Mouse (Mus musculus) CH12.LX (cell line): ENCODE results near the gene Gpr19. TPM values are rescaled to one million over a fixed set of nuclear protein-coding genes. Genes with fewer than 3 reads are reported as not detected.

Experiments used
- DNase-seq: peaks from one replicate; pipeline ENCODE4 v3.0.0-alpha.2; 2013; ENCODE audit errors: extremely low read depth
- H3K27ac ChIP-seq: 2 replicates; pipeline ENCODE4 v1.5.1; 2012; ENCODE audit warnings: low read depth, mild to moderate bottlenecking, control low read depth, moderate library complexity; ENCODE audit not compliant: insufficient read depth
- H3K27me3 ChIP-seq: replicated peaks from 2 replicates; pipeline ENCODE3; 2012; ENCODE audit warnings: inconsistent platforms
- H3K36me3 ChIP-seq, 2 experiments: replicated peaks in 1 of 2; 2 replicates each; pipeline versions ENCODE3 to v1.6.1; 2012; ENCODE audit warnings: inconsistent platforms in 1 of 2, low read length in 1 of 2, mild to moderate bottlenecking in 1 of 2, mixed read lengths in 1 of 2, moderate library complexity in 1 of 2; ENCODE audit not compliant: control insufficient read depth in 1 of 2, insufficient read depth in 1 of 2
- H3K4me1 ChIP-seq, 2 experiments: 2 replicates each; pipeline ENCODE4 v1.6.1; 2012; ENCODE audit warnings: inconsistent platforms in 1 of 2, moderate library complexity in 1 of 2; ENCODE audit not compliant: insufficient read depth in 2 of 2, control insufficient read depth in 1 of 2
- H3K4me2 ChIP-seq: 2 replicates; pipeline ENCODE4 v1.6.1; 2012; ENCODE audit warnings: low read depth, mild to moderate bottlenecking, control low read depth; ENCODE audit not compliant: poor library complexity, insufficient read depth, severe bottlenecking
- H3K4me3 ChIP-seq, 3 experiments: fragments of 150-350 bp in 1 of 3; sonication (generic) in 1 of 3; replicated peaks in 1 of 3; 2 replicates each; pipeline versions ENCODE3 to v1.5.1; 2011 to 2012; ENCODE audit warnings: low read depth in 2 of 3, low read length in 2 of 3, mild to moderate bottlenecking in 2 of 3, moderate library complexity in 2 of 3, control low read depth in 1 of 3, improper control_type of control experiment in 1 of 3, inconsistent platforms in 1 of 3, mixed read lengths in 1 of 3; ENCODE audit not compliant: poor library complexity in 1 of 3
- H3K79me2 ChIP-seq: replicated peaks from 2 replicates; pipeline ENCODE4 v1.6.1; 2012; ENCODE audit warnings: mild to moderate bottlenecking, moderate library complexity; ENCODE audit not compliant: control insufficient read depth, poor library complexity, insufficient read depth, severe bottlenecking; ENCODE audit errors: extremely low read depth
- H3K9ac ChIP-seq: 2 replicates; pipeline ENCODE4 v1.6.1; 2012; ENCODE audit warnings: low read depth, mild to moderate bottlenecking, control low read depth, moderate library complexity; ENCODE audit not compliant: insufficient read depth
- H3K9me3 ChIP-seq: replicated peaks from 2 replicates; pipeline ENCODE3; 2012; ENCODE audit warnings: low read length, inconsistent platforms, mixed read lengths
- BHLHE40 ChIP-seq: IDR thresholded peaks from 2 replicates; pipeline ENCODE4 v1.6.1; 2011; ENCODE audit warnings: mild to moderate bottlenecking, low read depth, low read length, improper control_type of control experiment
- CTCF ChIP-seq, 2 experiments: IDR thresholded peaks in 1 of 2; conservative IDR thresholded peaks in 1 of 2; 2 replicates each; pipeline ENCODE4 v1.5.1; 2011 to 2012; ENCODE audit warnings: low read depth in 2 of 2, low read length in 2 of 2, improper control_type of control experiment in 1 of 2, inconsistent platforms in 1 of 2, mild to moderate bottlenecking in 1 of 2, moderate library complexity in 1 of 2
- EP300 ChIP-seq: IDR thresholded peaks from 2 replicates; pipeline ENCODE4 v1.6.1; 2011; ENCODE audit warnings: low read length, improper control_type of control experiment
- ETS1 ChIP-seq: conservative IDR thresholded peaks from 2 replicates; pipeline ENCODE4 v1.6.1; 2012; ENCODE audit warnings: low read depth, mild to moderate bottlenecking, inconsistent platforms, low read length, improper control_type of control experiment, moderate library complexity
- MYC ChIP-seq: IDR thresholded peaks from 2 replicates; pipeline ENCODE4 v1.6.1; 2011; ENCODE audit warnings: low read depth, mild to moderate bottlenecking, improper control_type of control experiment, low read length
- NELFE ChIP-seq: IDR thresholded peaks from 2 replicates; pipeline ENCODE4 v1.6.1; 2011; ENCODE audit warnings: low read depth, low read length, improper control_type of control experiment
- NRF1 ChIP-seq: IDR thresholded peaks from 2 replicates; pipeline ENCODE4 v1.6.1; 2014; ENCODE audit warnings: low read depth, mild to moderate bottlenecking, inconsistent platforms, low read length, improper control_type of control experiment, moderate library complexity
- POLR2AphosphoS2 ChIP-seq: IDR thresholded peaks from 2 replicates; pipeline ENCODE4 v1.6.1; 2011; ENCODE audit warnings: low read depth, low read length, improper control_type of control experiment
- RAD21 ChIP-seq: IDR thresholded peaks from 2 replicates; pipeline ENCODE4 v1.6.1; 2011; ENCODE audit warnings: low read depth, mild to moderate bottlenecking, low read length, improper control_type of control experiment, moderate library complexity
- SIN3A ChIP-seq: IDR thresholded peaks from 2 replicates; pipeline ENCODE4 v1.6.1; 2012; ENCODE audit warnings: low read length, improper control_type of control experiment, inconsistent platforms
- SMC3 ChIP-seq: IDR thresholded peaks from 2 replicates; pipeline ENCODE4 v1.6.1; 2011; ENCODE audit warnings: low read depth, low read length, improper control_type of control experiment
- TBP ChIP-seq: conservative IDR thresholded peaks from 2 replicates; pipeline ENCODE4 v1.6.1; 2011; ENCODE audit warnings: low read depth, low read length, improper control_type of control experiment
- dilution Hi-C: fragments of 300-500 bp; cut with MboI; formaldehyde crosslinking; loops from 2 replicates; pipeline ENCODE4 v1.14.3; 2020; ENCODE audit warnings: low sequenced_read_pairs; ENCODE audit not compliant: extremely low pct_unique_long_range_greater_than_20kb, extremely low pct_ligation_motif_present
- in situ Hi-C: fragments of 300-500 bp; cut with MboI; formaldehyde crosslinking; loops from 3 replicates; pipeline ENCODE4 v1.14.3; 2019; ENCODE audit warnings: low sequenced_read_pairs, low pct_ligation_motif_present, low pct_unique_long_range_greater_than_20kb, mixed read lengths
- polyA plus RNA-seq: library from polyadenylated mRNA; unstranded; fragments of >175 nt; gene quantifications from 2 replicates; pipeline ENCODE4 v1.2.1, GENCODE M21; 2012; ENCODE audit warnings: low read depth; ENCODE audit not compliant: insufficient read length
- total RNA-seq, 2 experiments: library from RNA; depleted of rRNA; stranded (reverse); fragments of 300-350 nt in 1 of 2; fragments of >200 nt in 1 of 2; gene quantifications; 2 replicates each; pipeline ENCODE4 v1.2.3; 2012 to 2014

Gpr19 gene
- total and polyA plus RNA-seq, 3 experiments: 4.8 to 7.5 (median 5.2) TPM

- Histone ChIP-seq H3K36me3 (no peaks in the 10 kb centered on the region), H3K9me3 (no peaks in the 10 kb centered on the region), H3K4me1 (peaks cover 10 to 19% of the 10 kb centered on the region in 2 experiments), H3K79me2 (no peaks in the 10 kb centered on the region), H3K4me2 (no peak overlapping the region), H3K9ac (no peak overlapping the region), H3K27ac (no peak overlapping the region), H3K4me3 (no peak overlapping the region), H3K27me3 (no peaks in the 10 kb centered on the region)
- dilution Hi-C loops (no loop called here), in situ Hi-C loops (no loop called here)
- peak; percentile 70 to 74 for TF ChIP-seq CTCF (conservative IDR thresholded peaks at IDR 0.05 in 1 of 2, IDR thresholded peaks at IDR 0.05 in 1 of 2; ENCODE audit: low read depth in 2 of 2, low read length in 2 of 2)
- TF ChIP-seq SMC3: peak; percentile 62
- no peak for TF ChIP-seq ETS1
- TF ChIP-seq RAD21: peak; percentile 23
- DNase-seq: no peak
Measured at GRCm38 (mm10) chr6:134822844-134823243, 75.5 kb downstream of the Gpr19 start.

GRCm38 (mm10) chr6:134820411-134820810, 78.0 kb downstream of the Gpr19 start:
- dilution Hi-C loops (no loop called here), in situ Hi-C loops (no loop called here)
- H3K9ac ChIP-seq: no peak overlapping the region
- no peak overlapping the region for H3K4me2 ChIP-seq
- no peak for TF ChIP-seq SIN3A
- TF ChIP-seq EP300: no peak
- DNase-seq: no peak
- no peaks in the 10 kb centered on the region for H3K79me2 ChIP-seq
- H3K36me3 ChIP-seq: no peaks in the 10 kb centered on the region
- H3K9me3 ChIP-seq: no peaks in the 10 kb centered on the region
- H3K27ac ChIP-seq: no peak overlapping the region
- H3K4me1 ChIP-seq: peaks cover 10 to 19% of the 10 kb centered on the region in 2 experiments
- no peak overlapping the region for H3K4me3 ChIP-seq
- no peaks in the 10 kb centered on the region for H3K27me3 ChIP-seq

- Histone ChIP-seq H3K27me3 (no peaks in the 10 kb centered on the region), H3K4me3 (no peak overlapping the region), H3K36me3 (no peaks in the 10 kb centered on the region)
- DNase-seq: no peak
- no peak for TF ChIP-seq BHLHE40
- TF ChIP-seq MYC: no peak
- no peak for TF ChIP-seq EP300
- TF ChIP-seq NELFE: no peak
- no peak for TF ChIP-seq POLR2AphosphoS2
- TF ChIP-seq TBP: no peak
- TF ChIP-seq NRF1: no peak
- TF ChIP-seq, all 38 proteins: peak for 0
- Histone ChIP-seq H3K4me1 (peaks cover 10 to 14% of the 10 kb centered on the region in 2 experiments), H3K4me2 (no peak overlapping the region), H3K9me3 (no peaks in the 10 kb centered on the region), H3K79me2 (no peaks in the 10 kb centered on the region), H3K27ac (no peak overlapping the region), H3K9ac (no peak overlapping the region)
- dilution Hi-C loops: no loop called here
- in situ Hi-C loops: no loop called here
Measured at GRCm38 (mm10) chr6:134819741-134820140, 78.6 kb downstream of the Gpr19 start.

Other genes with a start within 250 kb of the Gpr19 start
- 8.8 and 10.6 TPM in 2 replicates for gene Dusp16, start 106.0 kb downstream of the Gpr19 start, total RNA-seq (2012; rRNA removed)
- gene Dusp16, start 106.0 kb downstream of the Gpr19 start, total RNA-seq (2014; rRNA removed): 3.7 and 5.2 TPM in 2 replicates
- gene Dusp16, start 106.0 kb downstream of the Gpr19 start, polyA plus RNA-seq: 13.1 and 17.3 TPM in 2 replicates
- gene Crebl2, start 68.4 kb downstream of the Gpr19 start, total RNA-seq (2012; rRNA removed): 0.80 and 2.2 TPM in 2 replicates
- gene Crebl2, start 68.4 kb downstream of the Gpr19 start, total RNA-seq (2014; rRNA removed): 0.92 and 1.4 TPM in 2 replicates
- gene Crebl2, start 68.4 kb downstream of the Gpr19 start, polyA plus RNA-seq: 1.00 and 1.5 TPM in 2 replicates
- 12.8 and 19.2 TPM in 2 replicates for gene Cdkn1b, start 21.8 kb upstream of the Gpr19 start, total RNA-seq (2012; rRNA removed)
- gene Cdkn1b, start 21.8 kb upstream of the Gpr19 start, total RNA-seq (2014; rRNA removed): 23.5 TPM in 2 replicates
- 15.8 and 20.9 TPM in 2 replicates for gene Cdkn1b, start 21.8 kb upstream of the Gpr19 start, polyA plus RNA-seq
- 1.4 and 2.7 TPM in 2 replicates for gene Apold1, start 83.1 kb upstream of the Gpr19 start, total RNA-seq (2012; rRNA removed)
- gene Apold1, start 83.1 kb upstream of the Gpr19 start, total RNA-seq (2014; rRNA removed): 2.8 and 3.1 TPM in 2 replicates
- gene Apold1, start 83.1 kb upstream of the Gpr19 start, polyA plus RNA-seq: 1.0 and 1.1 TPM in 2 replicates
- 82.6 and 91.9 TPM in 2 replicates for gene Ddx47, start 113.0 kb upstream of the Gpr19 start, total RNA-seq (2012; rRNA removed)
- gene Ddx47, start 113.0 kb upstream of the Gpr19 start, total RNA-seq (2014; rRNA removed): 57.8 and 61.4 TPM in 2 replicates
- 110 and 132 TPM in 2 replicates for gene Ddx47, start 113.0 kb upstream of the Gpr19 start, polyA plus RNA-seq
- gene Gprc5a, start 167.1 kb upstream of the Gpr19 start, total RNA-seq (2012; rRNA removed): 0.08 TPM in 1 of 2 replicates, not detected in the other
- gene Gprc5a, start 167.1 kb upstream of the Gpr19 start, total RNA-seq (2014; rRNA removed): not detected in 2 replicates
- 0.59 and 0.65 TPM in 2 replicates for gene Gprc5a, start 167.1 kb upstream of the Gpr19 start, polyA plus RNA-seq
- not detected in 2 replicates for gene Gprc5d, start 219.7 kb upstream of the Gpr19 start, total RNA-seq (2012; rRNA removed)
- not detected in 2 replicates for gene Gprc5d, start 219.7 kb upstream of the Gpr19 start, total RNA-seq (2014; rRNA removed)
- gene Gprc5d, start 219.7 kb upstream of the Gpr19 start, polyA plus RNA-seq: not detected in 2 replicates